Mouse (Mus musculus) forebrain, embryonic 14.5 days (tissue): Measurements from ENCODE around the gene Tmem246. TPM values are rescaled to one million over a fixed set of nuclear protein-coding genes. Genes with fewer than 3 reads are reported as not detected.
"Not testable (repeated sequence)": the region's sequence is repeated elsewhere in the genome, so short reads cannot be mapped to it uniquely, and the experiment has no call there.

Source experiments
- ATAC-seq: fragments of 200-750 bp; cut with Nextera tagmentation; 2 replicates; pipeline ENCODE4 v1.8.0; 2017; ENCODE audit warnings: mild to moderate bottlenecking, moderate library complexity
- DNase-seq: peaks from one replicate; pipeline ENCODE4 v3.0.0-alpha.2; 2015; ENCODE audit warnings: low spot score
- H3K27ac ChIP-seq: fragments of 300-500 bp; sonication (generic); 2 replicates; pipeline ENCODE4 v1.5.1; 2014; ENCODE audit warnings: low read depth, mild to moderate bottlenecking, control low read depth, low read length, moderate library complexity
- H3K27me3 ChIP-seq: fragments of 300-500 bp; sonication (generic); replicated peaks from 2 replicates; pipeline ENCODE4 v1.6.1; 2014; ENCODE audit warnings: low read length, control low read depth, mixed read lengths; ENCODE audit not compliant: control insufficient read depth, insufficient read depth
- H3K36me3 ChIP-seq: fragments of 300-500 bp; sonication (generic); 2 replicates; pipeline ENCODE4 v1.6.1; 2014; ENCODE audit warnings: low read length, control low read depth; ENCODE audit not compliant: control insufficient read depth, insufficient read depth
- H3K4me1 ChIP-seq: fragments of 300-500 bp; sonication (generic); 2 replicates; pipeline ENCODE4 v1.6.1; 2014; ENCODE audit warnings: antibody characterized with exemption, low read length, control low read depth; ENCODE audit not compliant: control insufficient read depth, insufficient read depth
- H3K4me2 ChIP-seq: fragments of 300-500 bp; sonication (generic); 2 replicates; pipeline ENCODE4 v1.6.1; 2014; ENCODE audit warnings: mild to moderate bottlenecking, control low read depth, low read length
- H3K4me3 ChIP-seq: fragments of 300-500 bp; sonication (generic); 2 replicates; pipeline ENCODE4 v1.5.1; 2014; ENCODE audit warnings: low read depth, low read length, control low read depth
- H3K9ac ChIP-seq: fragments of 300-500 bp; sonication (generic); 2 replicates; pipeline ENCODE4 v1.6.1; 2014; ENCODE audit warnings: mild to moderate bottlenecking, low read length, control low read depth, moderate library complexity
- H3K9me3 ChIP-seq: fragments of 300-500 bp; sonication (generic); replicated peaks from 2 replicates; pipeline ENCODE4 v1.6.1; 2016; ENCODE audit warnings: low read length, control low read depth, mixed read lengths; ENCODE audit not compliant: control insufficient read depth
- WGBS: fragments of 180-500 bp; shearing (Covaris S2); extraction: QIAGEN DNeasy Blood & Tissue Kit; methylation state at CpG from one replicate; pipeline ENCODE4 v1.1.7; 2014; 5-methylcytosine and 5-hydroxymethylcytosine counted together
- polyA plus RNA-seq: library from polyadenylated mRNA; unstranded; fragments of >200 nt; fragmentation: Nextera tagmentation; extraction: Ambion mirVana; gene quantifications from 2 replicates; pipeline ENCODE4 v1.2.1, GENCODE M21; 2014

Gene Tmem246
- polyA plus RNA-seq, result 53.6 and 61.1 TPM in 2 replicates

GRCm38 (mm10) chr4:49597183-49598100 lies at the start of gene Tmem246:
Tmem246 (minus strand) TSS chr4:49597876.
- under 1% methylated on average over 74 of the region's 77 CpGs for WGBS
- Histone ChIP-seq H3K36me3 (no peaks in the 10 kb centered on the region), H3K9me3 (no peaks in the 10 kb centered on the region), H3K4me2 (peak within 1 kb of the TSS; percentile 83), H3K27me3 (no peaks in the 10 kb centered on the region), H3K4me1 (no peaks in the 10 kb centered on the region; the same call in 1 of the 2 replicates), H3K27ac (peak within 1 kb of the TSS; percentile 82), H3K4me3 (peak within 1 kb of the TSS; percentile 80), H3K9ac (peak within 1 kb of the TSS; percentile 86)
- peak; percentile 95 for ATAC-seq
- peak; percentile 81 for DNase-seq

- DNase-seq, result no peak
- 80% methylated on average over 2 of the region's 2 CpGs for WGBS
- ATAC-seq, result no peak
- H3K9ac ChIP-seq, result no peak overlapping the region
- H3K27ac ChIP-seq, result no peak overlapping the region
- no peak overlapping the region for H3K4me2 ChIP-seq
- H3K4me3 ChIP-seq, result no peak overlapping the region
- no peaks in the 10 kb centered on the region for H3K27me3 ChIP-seq
- H3K4me1 ChIP-seq, result no peaks in the 10 kb centered on the region
- H3K9me3 ChIP-seq, result no peaks in the 10 kb centered on the region
- H3K36me3 ChIP-seq, result peaks cover 77% of the 10 kb centered on the region
Observed at GRCm38 (mm10) chr4:49639913-49640312, 42.2 kb upstream of the Tmem246 start.

GRCm38 (mm10) chr4:49637821-49638220 lies 40.1 kb upstream of the Tmem246 start:
- whole genome bisulfite sequencing, result 90% methylated on average over 11 of the region's 11 CpGs
- H3K4me1 ChIP-seq, result peaks cover 7% of the 10 kb centered on the region
- DNase-seq (no peak), ATAC-seq (no peak)
- H3K4me3 ChIP-seq, result no peak overlapping the region
- H3K27me3 ChIP-seq, result no peaks in the 10 kb centered on the region
- H3K27ac ChIP-seq, result no peak overlapping the region
- no peak overlapping the region for H3K4me2 ChIP-seq
- H3K9me3 ChIP-seq, result no peaks in the 10 kb centered on the region
- H3K36me3 ChIP-seq, result peaks cover 68% of the 10 kb centered on the region
- H3K9ac ChIP-seq, result no peak overlapping the region

GRCm38 (mm10) chr4:49632139-49632481 lies 34.4 kb upstream of the Tmem246 start:
- peak; percentile 73 for ATAC-seq
- WGBS, result under 1% methylated on average over 30 of the region's 30 CpGs
- H3K27ac ChIP-seq, result peak overlapping the region; percentile 81

GRCm38 (mm10) chr4:49631319-49632138 lies 33.9 kb upstream of the Tmem246 start, which contains the start of gene Rnf20:
Rnf20 (plus strand) TSS chr4:49632006.
- peak within 1 kb of the TSS; percentile 85 for H3K4me3 ChIP-seq
- peak within 1 kb of the TSS; percentile 81 for H3K27ac ChIP-seq
- peak within 1 kb of the TSS; percentile 82 for H3K4me2 ChIP-seq
- H3K27me3 ChIP-seq, result no peaks in the 10 kb centered on the region
- 4% methylated on average over 37 of the region's 37 CpGs for WGBS
- DNase-seq, result peak; percentile 98
- ATAC-seq, result peak; percentile 98
- H3K4me1 ChIP-seq, result peaks cover 7% of the 10 kb centered on the region
- peak within 1 kb of the TSS; percentile 79 for H3K9ac ChIP-seq
- peaks cover 24% of the 10 kb centered on the region for H3K36me3 ChIP-seq
- no peaks in the 10 kb centered on the region for H3K9me3 ChIP-seq

More at GRCm38 (mm10) chr4:49632139-49632481, 34.4 kb upstream of the Tmem246 start:
- DNase-seq, result no peak
- peak overlapping the region; percentile 82 for H3K4me2 ChIP-seq
- no peaks in the 10 kb centered on the region for H3K9me3 ChIP-seq
- H3K36me3 ChIP-seq, result peaks cover 30% of the 10 kb centered on the region
- H3K27me3 ChIP-seq, result no peaks in the 10 kb centered on the region
- peak overlapping the region; percentile 79 for H3K9ac ChIP-seq
- peaks cover 7% of the 10 kb centered on the region for H3K4me1 ChIP-seq
- H3K4me3 ChIP-seq, result peak overlapping the region; percentile 85

GRCm38 (mm10) chr4:49628941-49629340 lies 31.3 kb upstream of the Tmem246 start:
- Histone ChIP-seq H3K4me2 (no peak overlapping the region), H3K9me3 (no peaks in the 10 kb centered on the region), H3K4me1 (peaks cover 6% of the 10 kb centered on the region), H3K27ac (no peak overlapping the region), H3K27me3 (no peaks in the 10 kb centered on the region), H3K9ac (no peak overlapping the region), H3K36me3 (no peaks in the 10 kb centered on the region; the same call in 1 of the 2 replicates), H3K4me3 (no peak overlapping the region)
- 79% methylated on average over 5 of the region's 5 CpGs for WGBS
- DNase-seq (no peak), ATAC-seq (no peak)

GRCm38 (mm10) chr4:49626973-49627372 lies 29.3 kb upstream of the Tmem246 start:
- ATAC-seq (no peak), DNase-seq (peak; percentile 88)
- Histone ChIP-seq H3K27me3 (no peaks in the 10 kb centered on the region), H3K27ac (no peak overlapping the region), H3K9ac (no peak overlapping the region), H3K4me1 (no peaks in the 10 kb centered on the region), H3K9me3 (no peaks in the 10 kb centered on the region), H3K36me3 (no peaks in the 10 kb centered on the region), H3K4me2 (no peak overlapping the region), H3K4me3 (no peak overlapping the region)
- 2% methylated on average over 3 of the region's 3 CpGs for WGBS

- 88% methylated on average over 4 of the region's 4 CpGs for WGBS
- H3K9me3 ChIP-seq, H3K4me2 ChIP-seq, H3K4me3 ChIP-seq, DNase-seq, H3K36me3 ChIP-seq, H3K27ac ChIP-seq, H3K4me1 ChIP-seq, ATAC-seq, H3K9ac ChIP-seq, H3K27me3 ChIP-seq: not testable (repeated sequence)
Observed at GRCm38 (mm10) chr4:49624969-49625368, 27.3 kb upstream of the Tmem246 start.
